Mouse (Mus musculus) mouse embryonic stem cell (cell line): ENCODE measurements around the gene Fgf15.

Experiments used
- in situ Hi-C, 2 experiments: fragments of 300-500 bp; cut with MboI; formaldehyde crosslinking; loops; 1 replicate in 1 of 2; 3 replicates in 1 of 2; pipeline ENCODE4 v1.14.3; 2019 to 2020; ENCODE audit warnings: low sequenced_read_pairs in 2 of 2, low pct_unique_long_range_greater_than_20kb in 1 of 2, mixed read lengths in 1 of 2; ENCODE audit not compliant: unreplicated experiment in 1 of 2

Fgf15 gene

GRCm38 (mm10) chr7:144939344-144940002 is 43.1 kb downstream of the Fgf15 start, which contains the start of gene Ccnd1:
Gene Ccnd1 (minus strand): TSS chr7:144939925.
- in situ Hi-C loops = loop anchor here (5.0 to 10.0 kb wide), 3 partner anchors 175 to 303 kb away; no protein-coding TSS in a partner anchor

- in situ Hi-C loops = no loop called here
Observed at GRCm38 (mm10) chr7:144940003-144940571, 43.8 kb downstream of the Fgf15 start.

- in situ Hi-C loops = no loop called here
Observed at GRCm38 (mm10) chr7:144940585-144940984, 44.3 kb downstream of the Fgf15 start.

- in situ Hi-C loops = no loop called here
Observed at GRCm38 (mm10) chr7:144941242-144941831, 45.0 kb downstream of the Fgf15 start.

- in situ Hi-C loops = no loop called here
Observed at GRCm38 (mm10) chr7:144942071-144942743, 45.9 kb downstream of the Fgf15 start.

GRCm38 (mm10) chr7:144942744-144943135 is 46.4 kb downstream of the Fgf15 start:
- in situ Hi-C loops = no loop called here

GRCm38 (mm10) chr7:144943254-144943653 is 46.9 kb downstream of the Fgf15 start:
- in situ Hi-C loops = no loop called here
